ENCODE assay signal across 22 mouse cellular contexts in genomic region chr17:5198252-5198651, GRCm38 (mm10).
A peak's percentile ranks its signal among the peaks of the same experiment; 100 is the strongest.
DNase-seq lines count a peak whose midpoint lies in the region; ATAC-seq and TF ChIP-seq lines count a peak whose summit lies in the region.
"Had no signal": no experiment of that assay in that cellular context is flagged by ENCODE, and none has a peak within 500 bp of the region (broad histone marks: within the 10 kb centered on the region; RNA-seq: fewer than 3 reads in every experiment).

No protein-coding gene starts in this region.

- no peaks in the 10 kb centered on the region for H3K36me3 ChIP-seq in hindbrain, embryonic 15.5 days
- no peaks in the 10 kb centered on the region for H3K36me3 ChIP-seq in hindbrain, embryonic 10.5 days
- no peaks in the 10 kb centered on the region for H3K36me3 ChIP-seq in lung, embryonic 14.5 days (ENCODE audit: insufficient read depth)
- no peaks in the 10 kb centered on the region for H3K36me3 ChIP-seq in liver, embryonic 15.5 days (replicated peaks)
- no peaks in the 10 kb centered on the region for H3K36me3 ChIP-seq in stomach, embryonic 16.5 days (ENCODE audit: control insufficient read depth, insufficient read depth, low read length)
- H3K36me3 ChIP-seq: embryonic facial prominence, embryonic 12.5 days; heart, embryonic 10.5 days; limb, embryonic 13.5 days; midbrain, embryonic 13.5 days had no signal

- H3K9me3 ChIP-seq in hindbrain, embryonic 15.5 days, result no peaks in the 10 kb centered on the region
- no peaks in the 10 kb centered on the region for H3K9me3 ChIP-seq in hindbrain, embryonic 10.5 days
- H3K9me3 ChIP-seq in lung, embryonic 14.5 days (ENCODE audit: low read depth, low read length), result no peaks in the 10 kb centered on the region
- no peaks in the 10 kb centered on the region for H3K9me3 ChIP-seq in liver, embryonic 15.5 days (replicated peaks)
- no peaks in the 10 kb centered on the region for H3K9me3 ChIP-seq in stomach, embryonic 16.5 days (replicated peaks; ENCODE audit: control insufficient read depth, low read length)
- H3K9me3 ChIP-seq: embryonic facial prominence, embryonic 12.5 days; heart, embryonic 10.5 days; limb, embryonic 13.5 days; midbrain, embryonic 13.5 days had no signal

- ATAC-seq in hindbrain, embryonic 15.5 days (ENCODE audit: low FRiP score, low read depth), result 0 out of 2 replicates have a peak, but pooled peaks have one; percentile 14
- ATAC-seq in lung, embryonic 14.5 days (ENCODE audit: insufficient read depth), result no peak
- ATAC-seq in liver, embryonic 15.5 days (ENCODE audit: insufficient read depth), result peak; percentile 35; the same call in 1 of the 2 replicates
- peak; percentile 26; the same call in 1 of the 2 replicates for ATAC-seq in stomach, embryonic 16.5 days (ENCODE audit: insufficient read depth, low FRiP score)
- ATAC-seq: activated CD4-positive, CD25-positive, alpha-beta regulatory T cell, adult 4 months; midbrain, embryonic 13.5 days; Patski had no signal

- H3K27ac ChIP-seq in hindbrain, embryonic 15.5 days (replicated peaks), result no peak overlapping the region; the same call in 1 of the 2 replicates
- H3K27ac ChIP-seq in hindbrain, embryonic 10.5 days, result no peak overlapping the region; the same call in 1 of the 2 replicates
- peak overlapping the region; percentile 62 for H3K27ac ChIP-seq in lung, embryonic 14.5 days (ENCODE audit: low read depth)
- H3K27ac ChIP-seq in liver, embryonic 15.5 days (replicated peaks), result peak overlapping the region; percentile 31; the same call in 1 of the 2 replicates
- peak overlapping the region; percentile 95 for H3K27ac ChIP-seq in stomach, embryonic 16.5 days (ENCODE audit: low read length)
- H3K27ac ChIP-seq: embryonic facial prominence, embryonic 12.5 days; heart, embryonic 10.5 days; limb, embryonic 13.5 days; midbrain, embryonic 13.5 days had no signal

- no peaks in the 10 kb centered on the region for H3K27me3 ChIP-seq in hindbrain, embryonic 15.5 days
- H3K27me3 ChIP-seq in hindbrain, embryonic 10.5 days (ENCODE audit: insufficient read depth, poor library complexity, severe bottlenecking), result no peaks in the 10 kb centered on the region
- H3K27me3 ChIP-seq in lung, embryonic 14.5 days (ENCODE audit: insufficient read depth, low read length), result no peaks in the 10 kb centered on the region
- H3K27me3 ChIP-seq in liver, embryonic 15.5 days, result no peaks in the 10 kb centered on the region
- H3K27me3 ChIP-seq in stomach, embryonic 16.5 days (ENCODE audit: control insufficient read depth, insufficient read depth, low read length), result no peaks in the 10 kb centered on the region
- H3K27me3 ChIP-seq: embryonic facial prominence, embryonic 12.5 days; limb, embryonic 13.5 days; midbrain, embryonic 13.5 days; Patski had no signal

- WGBS in hindbrain, embryonic 15.5 days, result 66% methylated on average over 6 of the region's 6 CpGs
- 86% methylated on average over 6 of the region's 6 CpGs for WGBS in hindbrain, embryonic 10.5 days
- 47% methylated on average over 6 of the region's 6 CpGs for WGBS in lung, embryonic 14.5 days
- WGBS in liver, embryonic 15.5 days (ENCODE audit: insufficient replicate concordance), result 67% methylated on average over 6 of the region's 6 CpGs
- WGBS in stomach, embryonic 16.5 days, result 48% methylated on average over 6 of the region's 6 CpGs

- H3K4me3 ChIP-seq in hindbrain, embryonic 15.5 days, result no peak overlapping the region
- H3K4me3 ChIP-seq in hindbrain, embryonic 10.5 days, result no peak overlapping the region
- H3K4me3 ChIP-seq in lung, embryonic 14.5 days (ENCODE audit: low read depth, low read length), result no peak overlapping the region
- H3K4me3 ChIP-seq in liver, embryonic 15.5 days (replicated peaks), result no peak overlapping the region
- H3K4me3 ChIP-seq in stomach, embryonic 16.5 days (replicated peaks; ENCODE audit: low read length), result no peak overlapping the region
- H3K4me3 ChIP-seq: embryonic facial prominence, embryonic 12.5 days; heart, embryonic 10.5 days; limb, embryonic 13.5 days; midbrain, embryonic 13.5 days; myocyte had no signal

- no peak overlapping the region for H3K9ac ChIP-seq in hindbrain, embryonic 15.5 days
- H3K9ac ChIP-seq in lung, embryonic 14.5 days, result no peak overlapping the region
- H3K9ac ChIP-seq in liver, embryonic 15.5 days, result no peak overlapping the region
- H3K9ac ChIP-seq in stomach, embryonic 16.5 days (ENCODE audit: low read length), result peak overlapping the region; percentile 29; the same call in 1 of the 2 replicates
- H3K9ac ChIP-seq: embryonic facial prominence, embryonic 12.5 days; limb, embryonic 13.5 days; midbrain, embryonic 13.5 days had no signal

- TF ChIP-seq CTCF in lung, embryonic 14.5 days (IDR thresholded peaks at IDR 0.05; ENCODE audit: low read depth), result no peak

- peaks cover 54% of the 10 kb centered on the region for H3K4me1 ChIP-seq in hindbrain, embryonic 15.5 days (replicated peaks)
- peaks cover 22% of the 10 kb centered on the region for H3K4me1 ChIP-seq in hindbrain, embryonic 10.5 days (replicated peaks)
- peaks cover 36% of the 10 kb centered on the region for H3K4me1 ChIP-seq in lung, embryonic 14.5 days (ENCODE audit: insufficient read depth)
- peaks cover 64% of the 10 kb centered on the region for H3K4me1 ChIP-seq in liver, embryonic 15.5 days (replicated peaks)
- peaks cover 37% of the 10 kb centered on the region for H3K4me1 ChIP-seq in stomach, embryonic 16.5 days (ENCODE audit: control insufficient read depth, insufficient read depth, low read length)

- DNase-seq in hindbrain, embryonic 10.5 days (ENCODE audit: low spot score), result no peak
- no peak for DNase-seq in lung, embryonic 14.5 days
- DNase-seq in lung, postnatal 10 days, result no peak
- no peak for DNase-seq in kidney, postnatal 14 days
- DNase-seq: adrenal gland, postnatal 36 days; cerebellum, adult 9-10 months; gastrocnemius, postnatal 36 days; heart, postnatal 36 days; kidney, adult 2 months; kidney, postnatal 25 days; retina, postnatal 1 day; thymus, adult 2 months had no signal

- H3K4me2 ChIP-seq in hindbrain, embryonic 15.5 days, result no peak overlapping the region
- no peak overlapping the region for H3K4me2 ChIP-seq in lung, embryonic 14.5 days
- no peak overlapping the region for H3K4me2 ChIP-seq in liver, embryonic 15.5 days
- H3K4me2 ChIP-seq in stomach, embryonic 16.5 days (ENCODE audit: low read depth, low read length), result no peak overlapping the region
- H3K4me2 ChIP-seq: embryonic facial prominence, embryonic 12.5 days; limb, embryonic 13.5 days; midbrain, embryonic 13.5 days had no signal

Comparison
In these comparisons a context has a peak if more than half of its experiments do, and no peak if none do; other contexts are left out.
1. H3K27ac ChIP-seq: peak in lung, embryonic 14.5 days (single experiment), liver, embryonic 15.5 days (single experiment) and stomach, embryonic 16.5 days (single experiment); none in hindbrain, embryonic 15.5 days (single experiment) and hindbrain, embryonic 10.5 days (single experiment).